Mouse (Mus musculus) thymus, adult 2 months (tissue): Measurements from ENCODE around the gene Tcp10c. TPM values are rescaled to one million over a fixed set of nuclear protein-coding genes. Genes with fewer than 3 reads are reported as not detected.
"Not testable (repeated sequence)": the region's sequence is repeated elsewhere in the genome, so short reads cannot be mapped to it uniquely, and the experiment has no call there.

Experiments
- DNase-seq: peaks from one replicate; pipeline ENCODE4 v3.0.0; 2021
- H3K27ac ChIP-seq: fragments of 200-500 bp; 2 replicates; pipeline ENCODE4 v1.5.1; 2012; ENCODE audit warnings: low read length, control low read depth; ENCODE audit not compliant: control insufficient read depth, insufficient read depth
- H3K27me3 ChIP-seq: fragments of 200-500 bp; 2 replicates; pipeline ENCODE4 v1.6.1; 2012; ENCODE audit warnings: mild to moderate bottlenecking, low read length, moderate library complexity, mixed read lengths; ENCODE audit not compliant: control insufficient read depth, insufficient read depth
- H3K36me3 ChIP-seq: fragments of 200-500 bp; 2 replicates; pipeline ENCODE4 v1.6.1; 2012; ENCODE audit warnings: mild to moderate bottlenecking, low read length, moderate library complexity; ENCODE audit not compliant: control insufficient read depth, insufficient read depth
- H3K4me1 ChIP-seq: fragments of 200-500 bp; replicated peaks from 2 replicates; pipeline ENCODE4 v1.6.1; 2012; ENCODE audit warnings: low read length; ENCODE audit not compliant: control insufficient read depth, insufficient read depth
- H3K4me3 ChIP-seq: fragments of 200-500 bp; 2 replicates; pipeline ENCODE4 v1.5.1; 2012; ENCODE audit warnings: mild to moderate bottlenecking, low read length, control low read depth, moderate library complexity; ENCODE audit not compliant: control insufficient read depth, insufficient read depth
- WGBS: fragments of 180-500 bp; shearing (Covaris S2); methylation state at CpG from one replicate; pipeline ENCODE4 v1.1.7; 2018; 5-methylcytosine and 5-hydroxymethylcytosine counted together
- polyA plus RNA-seq: library from polyadenylated mRNA; depleted of rRNA; stranded (reverse); fragments of >200 nt; gene quantifications from 2 replicates; pipeline ENCODE4 v1.2.3, GENCODE M21; 2012

Tcp10c gene
- polyA plus RNA-seq, 1 experiment, result 0.08 TPM

DNA sequence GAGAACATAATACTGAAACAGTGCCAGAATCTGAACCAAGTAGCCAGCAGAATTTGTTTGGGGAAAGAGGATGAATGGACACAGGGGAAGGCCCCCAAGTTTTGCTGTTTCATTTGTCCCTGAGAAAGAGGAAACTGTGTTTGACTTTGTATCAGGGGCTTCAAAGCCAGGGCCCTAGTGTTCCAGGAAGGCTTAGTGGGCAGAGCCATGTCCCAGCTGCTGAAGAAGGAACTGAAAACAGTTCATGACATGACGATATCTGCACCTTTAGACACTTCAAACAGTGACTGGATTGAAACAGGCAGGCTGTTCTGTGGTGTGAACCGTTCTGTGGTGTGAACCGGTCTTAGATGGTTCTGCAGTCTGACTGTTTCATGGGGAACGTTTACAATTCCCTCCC lies 8.4 kb upstream of the Tcp10c start:
- no CpG with 5 or more reads among the region's 4 CpGs for WGBS
- H3K4me1 ChIP-seq, H3K36me3 ChIP-seq, H3K27me3 ChIP-seq, DNase-seq, H3K4me3 ChIP-seq, H3K27ac ChIP-seq: not testable (repeated sequence)

DNA sequence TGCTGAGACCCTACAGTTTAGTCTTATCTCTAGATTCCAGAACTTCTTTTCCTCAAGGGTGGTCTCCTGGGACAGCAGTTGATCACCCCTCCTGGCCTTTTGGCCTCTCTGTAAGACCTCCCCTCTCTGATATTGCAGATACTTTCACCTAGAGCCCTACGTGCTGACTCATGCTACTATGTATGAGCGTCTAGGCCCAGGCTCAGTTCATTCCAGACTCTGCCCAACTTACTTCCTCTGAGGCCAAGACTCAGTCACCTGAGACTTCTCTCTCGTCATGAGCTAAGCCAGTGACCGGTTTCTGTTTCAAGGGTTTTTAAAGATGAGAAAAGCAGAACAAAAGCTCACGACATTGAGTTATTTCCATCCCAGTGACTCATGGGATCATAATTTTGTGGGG lies 4.8 kb upstream of the Tcp10c start:
- 79% methylated on average over 4 of the region's 5 CpGs for WGBS
- DNase-seq, result not testable (repeated sequence)

DNA sequence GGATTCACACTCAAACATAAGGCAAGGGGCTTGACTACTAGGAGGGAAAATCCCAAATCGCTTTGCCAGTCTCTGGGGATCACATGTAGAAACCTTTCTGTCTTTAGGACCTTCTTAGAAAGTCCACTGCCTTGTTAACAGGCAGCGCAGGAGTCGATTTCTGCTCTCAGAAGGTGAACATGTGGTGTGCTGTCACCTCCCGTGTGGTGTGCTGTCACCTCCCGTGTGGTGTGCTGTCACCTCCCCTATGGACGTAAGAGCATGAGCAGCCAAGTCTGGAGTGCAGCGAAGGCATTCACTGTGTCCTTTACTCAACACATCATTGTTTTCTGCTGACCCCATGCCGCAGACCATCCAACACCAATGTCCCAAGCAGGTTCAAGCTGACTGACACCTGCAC lies 1.1 kb upstream of the Tcp10c start:
- H3K27me3 ChIP-seq, H3K27ac ChIP-seq, DNase-seq, H3K36me3 ChIP-seq, H3K4me1 ChIP-seq, H3K4me3 ChIP-seq: not testable (repeated sequence)
- 91% methylated on average over 8 of the region's 8 CpGs for WGBS

More for the DNA sequence above, 4.8 kb upstream of the Tcp10c start:
- not testable (repeated sequence) for H3K4me1 ChIP-seq, H3K27me3 ChIP-seq, H3K36me3 ChIP-seq, H3K4me3 ChIP-seq, H3K27ac ChIP-seq

DNA sequence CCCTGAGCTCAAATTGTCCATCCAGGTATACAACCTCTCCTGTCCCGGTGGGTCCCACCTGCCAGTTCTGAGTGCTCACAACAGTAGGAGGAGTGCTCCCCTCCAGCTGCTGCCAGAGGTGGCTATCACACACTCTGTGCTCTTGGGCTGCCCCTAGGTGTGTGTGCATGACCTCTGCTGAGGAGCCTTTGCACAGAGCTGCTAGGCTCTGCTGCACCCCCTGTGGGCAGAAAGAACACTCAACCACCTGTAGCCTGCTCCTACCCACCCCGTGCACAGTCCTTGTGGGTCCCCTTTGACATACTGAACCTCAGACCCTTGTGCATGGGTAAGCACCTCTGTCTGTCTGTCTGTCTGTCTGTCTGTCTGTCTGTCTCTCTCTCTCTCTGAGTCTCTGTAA lies 8.1 kb downstream of the Tcp10c start:
- H3K27me3 ChIP-seq, H3K4me1 ChIP-seq, H3K36me3 ChIP-seq, H3K4me3 ChIP-seq, H3K27ac ChIP-seq, DNase-seq: not testable (repeated sequence)
- 94% methylated on average over 2 of the region's 2 CpGs for WGBS

DNA sequence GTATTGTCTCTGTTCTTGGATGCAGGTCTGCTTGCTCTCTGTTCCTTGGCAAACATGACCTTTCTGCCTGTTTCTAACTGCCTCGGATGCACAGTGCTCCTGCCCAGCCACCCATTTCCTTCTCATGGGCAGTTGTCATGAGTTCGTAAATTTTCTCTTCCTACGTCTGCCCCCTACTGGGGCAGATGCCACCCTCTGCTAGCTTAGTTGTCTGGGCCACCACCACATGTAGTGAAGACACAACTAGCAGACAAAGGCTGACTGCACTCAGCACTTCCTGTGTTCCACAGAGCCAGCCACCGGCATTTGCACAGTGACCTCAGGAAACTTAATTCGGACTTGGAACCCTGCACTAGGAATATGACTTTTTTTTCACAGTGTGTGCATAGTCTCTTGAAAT lies 9.4 kb downstream of the Tcp10c start:
- not testable (repeated sequence) for H3K4me1 ChIP-seq, H3K27me3 ChIP-seq, H3K4me3 ChIP-seq, H3K27ac ChIP-seq, H3K36me3 ChIP-seq, DNase-seq
- WGBS, result 86% methylated on average over 5 of the region's 5 CpGs

DNA sequence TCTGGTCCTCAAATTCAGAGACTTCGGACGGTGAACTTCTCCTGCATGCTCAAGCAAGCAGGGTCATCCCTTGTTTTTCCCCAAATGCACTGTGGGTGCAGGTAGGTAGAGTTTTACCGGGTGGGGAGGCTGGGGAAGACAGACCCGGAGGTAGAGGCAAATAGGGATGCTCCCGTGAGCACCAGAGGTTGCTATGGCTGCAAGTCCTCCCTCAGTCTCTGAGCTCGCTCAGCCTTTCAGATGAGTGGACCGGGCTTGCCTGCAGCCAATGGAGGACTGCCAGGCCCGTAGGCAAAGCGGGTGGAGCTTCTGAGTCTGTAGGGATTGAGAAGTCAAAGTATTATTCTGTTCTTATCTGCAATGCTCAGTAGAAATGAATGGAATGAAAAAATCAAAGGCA lies 9.8 kb downstream of the Tcp10c start:
- H3K27ac ChIP-seq, H3K4me3 ChIP-seq, H3K27me3 ChIP-seq, H3K4me1 ChIP-seq, DNase-seq, H3K36me3 ChIP-seq: not testable (repeated sequence)
- WGBS, result 91% methylated on average over 9 of the region's 9 CpGs

DNA sequence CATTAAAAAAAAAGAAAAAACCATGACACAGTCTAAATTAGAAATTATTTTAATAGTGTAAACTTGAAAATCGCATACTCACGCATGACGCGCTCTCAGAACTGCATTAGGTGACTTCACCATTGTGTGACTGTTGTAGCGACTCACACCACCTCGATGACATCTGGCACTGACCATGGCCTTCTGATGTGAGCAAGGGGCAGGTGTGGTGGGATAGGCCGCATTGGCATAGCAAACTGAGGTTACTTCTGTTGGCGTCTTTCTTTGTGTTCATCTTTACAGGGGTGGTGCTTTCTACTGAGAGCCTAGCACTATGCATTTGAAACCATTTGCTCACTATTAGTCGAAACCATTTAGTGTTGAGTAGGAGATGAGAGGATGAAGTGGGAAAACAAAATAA lies 12.8 kb downstream of the Tcp10c start:
- H3K36me3 ChIP-seq, H3K27ac ChIP-seq, DNase-seq, H3K27me3 ChIP-seq, H3K4me3 ChIP-seq, H3K4me1 ChIP-seq: not testable (repeated sequence)
- WGBS, result 97% methylated on average over 9 of the region's 9 CpGs

DNA sequence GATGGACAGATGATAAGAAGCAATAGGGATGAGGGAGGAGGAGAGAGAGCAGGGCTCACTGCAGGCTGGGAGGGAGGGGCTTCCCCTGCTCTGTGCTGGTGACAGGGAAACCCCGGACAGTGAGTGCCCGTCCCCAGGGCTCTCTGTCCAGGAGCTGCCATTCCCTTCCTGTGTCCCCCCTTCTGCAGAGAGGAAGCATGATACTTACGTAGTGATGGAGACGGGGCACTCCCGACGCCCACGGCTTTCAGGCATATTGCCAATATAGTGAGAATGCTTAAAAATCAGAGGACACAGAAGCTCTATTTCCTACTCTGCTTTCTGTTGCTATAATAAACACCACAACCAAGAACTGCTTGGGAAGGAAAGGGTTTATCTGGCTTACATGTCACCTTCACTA lies 14.3 kb downstream of the Tcp10c start:
- H3K36me3 ChIP-seq, H3K27ac ChIP-seq, H3K4me3 ChIP-seq, DNase-seq, H3K4me1 ChIP-seq, H3K27me3 ChIP-seq: not testable (repeated sequence)
- 86% methylated on average over 7 of the region's 7 CpGs for WGBS

DNA sequence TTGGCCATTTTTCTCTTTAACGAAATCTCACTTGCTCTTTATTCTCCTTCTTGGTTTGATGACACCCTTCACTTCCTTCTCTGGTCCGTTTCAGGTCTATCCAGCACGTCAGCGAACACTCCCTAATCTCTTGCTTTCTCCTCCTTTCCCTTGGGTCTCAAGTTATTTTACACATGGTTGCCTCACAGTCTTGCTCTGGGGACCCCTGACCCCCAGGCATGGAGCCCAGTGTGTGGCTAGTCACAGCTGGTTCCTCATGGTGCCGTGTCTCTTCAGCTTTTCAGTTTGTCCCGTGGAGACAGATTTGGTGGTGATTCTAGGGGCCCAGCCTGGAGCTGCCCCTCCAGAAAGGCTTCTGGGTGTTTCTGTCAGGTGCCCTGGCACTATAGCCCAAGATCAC lies 16.4 kb downstream of the Tcp10c start:
- H3K4me1 ChIP-seq, H3K36me3 ChIP-seq, DNase-seq, H3K27me3 ChIP-seq, H3K4me3 ChIP-seq, H3K27ac ChIP-seq: not testable (repeated sequence)
- 88% methylated on average over 6 of the region's 6 CpGs for WGBS

DNA sequence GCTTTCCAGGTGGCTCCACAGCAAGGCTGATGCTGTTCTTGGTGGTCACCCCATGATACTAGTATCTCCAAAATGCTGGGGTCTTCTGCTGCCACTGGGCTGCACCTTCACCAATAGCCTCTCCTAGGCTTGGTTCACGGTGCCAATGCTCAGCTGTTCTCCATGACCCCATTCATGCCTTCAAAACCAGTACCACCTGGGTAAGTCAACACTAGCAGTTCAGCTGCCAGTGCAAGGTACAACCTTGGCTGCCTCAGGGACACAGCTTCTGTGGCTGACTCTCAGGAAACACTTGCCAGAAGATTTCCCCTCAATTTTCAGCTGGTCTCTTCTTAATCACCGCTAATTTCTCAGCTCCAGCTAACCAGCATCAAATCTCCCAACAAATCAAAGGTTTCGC lies 24.0 kb downstream of the Tcp10c start:
- not testable (repeated sequence) for H3K27me3 ChIP-seq, H3K27ac ChIP-seq, H3K4me1 ChIP-seq, H3K4me3 ChIP-seq, DNase-seq, H3K36me3 ChIP-seq
- 88% methylated on average over 3 of the region's 3 CpGs for WGBS

DNA sequence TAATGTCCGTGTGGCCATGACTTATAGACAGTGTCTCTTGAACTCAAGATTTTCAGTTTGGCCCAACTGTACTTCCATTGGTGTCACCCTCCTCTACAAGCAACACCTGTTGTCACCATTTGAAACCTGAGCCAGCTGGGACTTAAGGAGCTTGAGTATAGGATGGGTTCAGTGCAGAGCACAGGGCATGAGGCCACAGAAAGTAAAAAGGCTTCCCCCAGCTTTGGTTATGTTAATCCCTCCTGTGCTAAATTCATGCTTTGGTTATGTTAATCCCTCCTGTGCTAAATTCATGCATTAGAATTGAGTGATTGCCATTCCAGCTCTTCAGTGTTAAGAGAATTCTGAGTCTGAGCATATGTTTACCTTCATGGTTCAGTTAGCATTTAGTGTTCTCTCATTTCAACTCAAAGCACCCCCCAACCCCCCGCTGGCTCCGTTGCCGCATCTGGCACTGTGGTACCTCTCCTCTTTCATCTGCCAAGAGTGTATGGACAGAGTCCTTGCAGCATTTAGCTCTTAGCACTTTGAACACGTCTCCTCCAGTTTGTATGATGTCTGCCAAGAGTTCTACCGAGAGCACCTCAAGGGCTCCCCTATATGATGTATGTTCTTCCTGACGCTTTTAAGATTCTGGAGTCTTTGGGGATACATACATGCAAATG lies 25.7 kb downstream of the Tcp10c start:
- H3K4me3 ChIP-seq, H3K4me1 ChIP-seq, H3K27me3 ChIP-seq, H3K36me3 ChIP-seq, H3K27ac ChIP-seq, DNase-seq: not testable (repeated sequence)
- WGBS, result 88% methylated on average over 7 of the region's 7 CpGs
